Mouse (Mus musculus) MEL-GATA-1-ER (cell line): ENCODE results near the gene Nr1h4.
"Not testable (repeated sequence)": the region's sequence is repeated elsewhere in the genome, so short reads cannot be mapped to it uniquely, and the experiment has no call there.

Experiments
- DNase-seq: peaks from one replicate; pipeline ENCODE4 v3.0.0-alpha.2; 2012; ENCODE audit warnings: low read depth; ENCODE audit errors: extremely low read depth

The Nr1h4 gene

GRCm38 (mm10) chr10:89532929-89533727 lies at the start of gene Nr1h4:
Gene Nr1h4, minus strand, starts transcription at chr10:89533585.
- DNase-seq = no peak

GRCm38 (mm10) chr10:89578801-89579200 lies 45.4 kb upstream of the Nr1h4 start:
- no peak for DNase-seq

DNA sequence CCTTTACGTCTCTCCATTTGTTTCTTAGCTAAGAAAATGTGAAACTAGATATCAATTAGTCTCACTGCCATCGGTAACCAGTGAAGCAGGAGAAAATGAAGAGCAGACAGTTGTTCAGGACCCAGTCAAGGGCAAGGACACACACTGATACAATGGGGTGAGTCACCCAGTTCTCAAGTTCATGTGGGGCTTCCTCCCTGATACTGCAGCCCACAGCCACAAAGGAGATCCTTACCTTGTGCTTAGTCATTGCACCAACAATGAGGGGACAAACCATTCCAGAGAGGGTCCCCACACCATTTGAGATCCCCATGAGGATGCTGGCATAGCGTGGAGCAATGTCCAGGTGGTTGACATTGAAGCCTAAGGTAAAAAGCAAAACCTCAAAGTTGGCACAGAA lies 44.3 kb upstream of the Nr1h4 start:
- no peak for DNase-seq

GRCm38 (mm10) chr10:89573421-89573820 lies 40.0 kb upstream of the Nr1h4 start:
- no peak for DNase-seq

DNA sequence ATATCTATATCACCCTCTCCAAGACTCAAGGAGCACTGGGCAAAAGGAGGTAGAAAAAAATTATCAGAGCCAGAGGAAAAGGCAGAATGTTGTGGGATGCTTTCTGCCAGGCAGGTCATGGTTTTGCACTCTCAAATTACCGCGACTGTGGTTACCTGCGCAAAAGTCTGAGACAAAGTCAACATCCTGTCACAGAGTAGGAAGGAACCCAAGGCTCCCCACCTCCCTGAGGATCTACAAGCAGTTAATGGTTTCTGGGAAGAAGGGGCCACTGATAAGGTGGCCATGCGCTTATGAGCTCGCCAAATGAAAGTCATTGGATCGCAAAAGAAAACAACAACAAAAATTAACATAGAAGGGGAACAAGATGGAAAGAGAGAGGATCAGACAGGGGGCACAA lies 39.6 kb upstream of the Nr1h4 start:
- DNase-seq = no peak

- no peak for DNase-seq
Observed at GRCm38 (mm10) chr10:89567391-89567790, 34.0 kb upstream of the Nr1h4 start.

GRCm38 (mm10) chr10:89565301-89566022 lies 32.1 kb upstream of the Nr1h4 start:
- no peak for DNase-seq

DNA sequence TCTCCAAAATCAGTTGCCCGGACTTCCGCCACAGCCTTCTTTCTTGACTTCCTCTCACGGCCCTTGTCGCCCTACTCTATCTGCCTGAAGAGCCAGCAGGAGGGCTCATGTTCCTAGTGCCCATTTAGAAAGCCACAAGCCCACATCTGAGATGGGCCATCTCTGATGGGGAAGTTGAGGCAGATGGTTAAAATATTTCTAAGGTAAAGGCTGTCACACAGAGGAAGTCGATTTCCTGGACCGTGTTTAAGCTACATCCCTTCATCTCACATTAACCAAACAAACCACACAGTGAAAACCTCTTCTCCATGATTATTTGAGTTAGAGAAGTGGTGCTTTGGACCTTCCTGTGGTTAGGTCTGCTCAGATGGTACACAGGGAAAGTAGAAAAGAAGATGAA lies 28.7 kb upstream of the Nr1h4 start:
- DNase-seq = no peak

GRCm38 (mm10) chr10:89559351-89559750 lies 26.0 kb upstream of the Nr1h4 start:
- no peak for DNase-seq

DNA sequence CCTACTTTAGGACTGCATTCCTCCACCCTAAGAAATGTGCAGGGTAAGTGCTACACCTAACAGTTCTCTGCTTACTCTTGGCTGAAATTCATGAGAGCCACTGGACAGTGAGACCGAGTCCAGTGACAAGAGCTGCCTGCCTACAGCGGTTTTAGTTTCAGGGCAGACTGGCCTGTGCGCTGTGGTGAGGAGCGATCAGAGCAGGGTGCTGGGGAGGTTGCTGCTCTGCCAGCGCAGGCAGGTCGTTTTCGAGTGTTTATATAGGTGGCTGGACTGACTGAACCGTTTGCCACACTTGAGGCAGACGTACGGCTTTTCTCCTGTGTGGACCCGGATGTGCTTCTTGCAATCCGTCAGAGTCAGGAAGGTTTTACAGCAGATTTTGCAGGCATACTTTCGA lies 21.5 kb upstream of the Nr1h4 start:
- DNase-seq = not testable (repeated sequence)

GRCm38 (mm10) chr10:89553855-89554254 lies 20.5 kb upstream of the Nr1h4 start:
- not testable (repeated sequence) for DNase-seq

DNA sequence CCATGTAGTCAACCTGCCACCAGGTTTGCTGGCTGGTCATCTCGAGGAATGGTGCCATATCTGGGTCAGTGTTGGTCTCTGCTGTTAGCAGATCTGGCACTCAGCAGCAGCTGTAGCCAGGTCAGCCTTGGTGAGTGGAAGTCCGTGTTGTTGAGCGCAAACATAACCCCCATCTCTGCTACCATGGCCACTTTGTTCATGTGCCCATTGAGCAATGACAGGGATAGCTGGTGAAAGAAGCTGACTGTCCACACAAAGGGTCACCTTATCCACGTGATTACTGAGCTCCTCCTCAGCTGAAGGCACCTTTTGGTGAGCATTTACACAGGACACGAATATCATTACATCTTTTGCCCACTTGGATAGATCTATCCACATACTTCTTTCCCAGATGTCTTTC lies 19.6 kb upstream of the Nr1h4 start:
- DNase-seq = no peak

- DNase-seq = no peak
Observed at GRCm38 (mm10) chr10:89551657-89552056, 18.3 kb upstream of the Nr1h4 start.

DNA sequence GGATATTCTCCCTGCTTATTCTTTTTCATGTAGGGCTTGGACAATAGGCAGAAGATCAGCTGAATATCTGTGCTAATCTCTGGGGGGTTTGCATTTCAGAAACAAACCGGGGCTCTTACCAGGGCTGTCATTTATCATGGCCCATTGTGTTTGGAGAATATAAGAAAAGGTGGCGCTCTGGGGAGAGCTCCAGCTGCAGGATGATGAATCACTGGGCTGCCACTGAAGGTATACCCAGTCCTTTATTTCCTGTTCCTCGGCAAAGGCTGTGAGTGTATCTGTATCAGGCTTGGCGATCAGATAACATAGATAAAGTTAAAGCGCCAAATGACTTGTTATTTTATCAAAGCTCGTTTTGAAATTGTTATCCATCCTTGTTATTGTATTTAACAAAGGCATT lies 14.6 kb upstream of the Nr1h4 start:
- DNase-seq = no peak

GRCm38 (mm10) chr10:89546989-89547388 lies 13.6 kb upstream of the Nr1h4 start:
- DNase-seq = no peak

DNA sequence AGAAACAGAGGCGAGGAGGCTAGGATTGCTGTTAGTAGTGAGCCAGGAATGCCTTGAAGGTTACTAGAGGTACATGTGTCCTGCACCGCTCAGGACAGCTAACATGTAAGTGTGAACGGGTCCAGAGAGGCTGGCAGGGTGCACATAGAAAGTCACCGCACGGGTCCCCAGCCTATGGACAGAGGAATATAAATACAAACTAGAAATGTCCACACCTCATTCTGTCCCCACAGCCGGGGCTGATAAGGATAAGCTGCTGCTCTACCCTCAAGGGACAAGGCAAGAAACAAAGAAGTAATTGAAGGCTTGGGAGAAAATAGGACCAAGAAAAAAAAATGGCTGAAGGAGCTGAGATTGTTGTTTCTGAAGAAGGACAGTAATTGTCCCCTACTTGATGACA lies 10.5 kb upstream of the Nr1h4 start:
- DNase-seq = no peak

DNA sequence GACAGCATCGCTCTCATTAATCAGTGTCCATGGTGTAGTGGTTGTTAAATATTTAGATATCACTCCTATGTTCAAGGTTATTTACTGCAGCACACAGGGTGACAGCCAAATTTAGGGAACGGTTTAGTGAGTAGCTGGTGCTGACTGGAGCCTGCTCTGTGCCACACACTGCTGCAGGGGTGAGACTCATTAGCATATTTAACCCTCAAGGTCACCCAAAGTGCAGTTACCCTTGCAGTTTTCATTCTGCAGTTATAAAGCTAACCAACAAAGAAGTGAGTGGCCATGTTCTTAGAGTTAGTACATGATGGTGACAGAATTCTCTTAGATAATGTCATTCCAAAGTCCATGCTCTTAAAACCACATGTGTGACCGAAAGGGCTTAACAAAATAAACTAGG lies 8.9 kb upstream of the Nr1h4 start:
- DNase-seq = no peak

GRCm38 (mm10) chr10:89532451-89532850 lies 934 bp downstream of the Nr1h4 start:
- DNase-seq = no peak

DNA sequence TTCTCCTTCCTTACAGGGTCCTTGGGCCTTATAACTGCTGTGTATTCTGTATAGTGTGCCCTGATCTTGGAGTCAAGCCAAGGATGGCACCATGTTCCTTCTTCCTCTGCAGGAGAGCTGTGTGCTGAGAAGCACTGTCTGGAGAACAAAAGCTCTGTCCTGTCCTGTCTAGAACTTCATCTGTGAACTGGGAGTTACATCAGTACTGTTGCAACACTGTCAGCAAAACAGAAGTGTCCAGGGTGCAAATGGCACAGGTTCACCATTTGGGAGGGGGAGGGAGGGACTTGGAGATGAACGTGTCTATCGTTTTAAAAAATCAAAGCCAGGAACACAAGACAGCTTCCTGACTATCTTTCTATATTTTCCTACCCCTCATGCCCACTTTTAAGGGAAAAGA lies 1.4 kb downstream of the Nr1h4 start:
- DNase-seq = no peak

DNA sequence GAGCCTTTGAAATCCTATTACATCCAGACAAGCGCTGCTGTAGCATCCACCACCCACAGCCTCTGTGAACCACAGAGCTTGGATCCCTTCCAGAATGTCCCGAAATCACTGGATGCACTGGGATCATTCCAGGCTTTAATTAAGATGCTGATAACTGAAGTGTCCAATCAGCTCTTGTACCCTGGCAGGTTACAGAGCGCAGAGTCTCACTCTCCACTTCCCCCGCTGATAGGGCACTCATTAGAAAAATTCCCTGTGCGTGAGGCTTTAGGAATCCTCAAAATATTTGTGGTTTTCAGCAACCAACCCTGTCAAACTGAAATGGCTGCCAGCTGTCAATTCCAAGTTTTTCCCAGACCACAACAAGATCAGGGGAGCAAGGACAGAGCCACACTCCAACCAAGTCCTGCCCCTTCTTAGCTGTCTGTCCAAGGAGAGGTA lies 2.2 kb downstream of the Nr1h4 start:
- DNase-seq = no peak

GRCm38 (mm10) chr10:89527054-89527453 lies 6.3 kb downstream of the Nr1h4 start:
- no peak for DNase-seq

- DNase-seq = no peak
Observed at GRCm38 (mm10) chr10:89525823-89526222, 7.6 kb downstream of the Nr1h4 start.

GRCm38 (mm10) chr10:89522481-89522880 lies 10.9 kb downstream of the Nr1h4 start:
- DNase-seq = no peak
